Mouse (Mus musculus): Measurements from ENCODE around the gene Pnlip.

Gene Pnlip

DNA sequence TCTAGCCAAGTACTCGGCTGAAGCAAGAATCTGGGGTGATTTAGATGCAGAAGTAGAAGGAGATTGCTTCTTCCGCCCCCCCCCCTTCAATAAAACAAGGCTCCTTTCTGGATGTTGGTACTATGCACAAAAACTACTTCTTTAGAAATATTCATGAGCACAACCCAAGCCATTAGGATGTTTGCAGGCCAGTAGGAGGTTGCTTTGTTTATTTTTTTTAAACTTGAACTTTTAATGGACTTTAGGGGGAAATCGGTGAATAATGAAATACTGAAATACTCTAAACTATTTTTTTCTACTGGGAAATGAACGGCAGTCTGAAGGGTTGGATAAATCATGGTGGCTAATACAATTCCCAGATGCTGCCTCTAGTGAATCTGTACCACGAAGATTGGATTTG is at the start of gene Pnlip:
Gene Pnlip, plus strand, starts transcription at position 301 of the 400 bp plus-strand sequence.
- DNase-seq (ENCODE audit: low spot score in 2 of 2) = no peak

DNA sequence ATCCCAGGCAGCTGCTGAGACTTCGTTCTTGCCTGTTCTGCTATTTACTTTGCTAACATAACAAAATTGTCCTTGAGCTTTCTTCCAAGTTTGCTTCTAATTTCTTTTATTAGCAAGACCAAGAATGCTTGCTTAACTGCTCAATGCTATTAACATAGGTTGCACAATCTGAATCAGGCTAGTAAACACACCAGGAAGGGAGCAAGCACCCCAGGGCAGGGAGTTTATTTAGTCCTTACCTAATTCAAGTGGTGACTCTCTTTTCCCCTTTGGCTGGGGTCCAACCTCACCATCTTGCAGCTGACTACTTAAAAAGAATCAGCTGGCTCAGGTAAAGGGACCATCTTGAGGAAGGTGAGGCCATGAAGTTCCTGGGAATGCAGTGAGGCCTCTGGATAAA is 42.6 kb upstream of the Pnlip start:
- no peak for DNase-seq (ENCODE audit: low spot score in 2 of 2)

DNA sequence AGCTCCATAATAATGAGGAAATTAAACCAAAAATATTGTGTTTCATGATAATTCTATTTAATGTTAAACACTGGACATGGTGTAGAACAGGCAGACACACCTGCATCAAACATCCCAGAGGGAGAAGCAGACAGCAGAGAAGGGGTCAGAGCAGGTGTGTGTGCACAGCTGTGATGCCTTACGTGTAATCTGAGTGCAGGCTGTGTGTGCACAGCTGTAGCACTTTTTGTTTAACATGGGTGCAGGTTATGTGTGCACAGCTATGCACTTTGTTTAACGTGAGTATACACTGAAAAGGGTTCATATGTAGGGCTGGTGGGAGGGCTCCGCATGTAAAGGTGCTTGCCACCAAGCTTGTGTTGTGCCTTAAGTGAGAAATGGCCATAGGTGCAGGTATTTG is 39.6 kb upstream of the Pnlip start:
- no peak for DNase-seq (ENCODE audit: low spot score in 2 of 2)

DNA sequence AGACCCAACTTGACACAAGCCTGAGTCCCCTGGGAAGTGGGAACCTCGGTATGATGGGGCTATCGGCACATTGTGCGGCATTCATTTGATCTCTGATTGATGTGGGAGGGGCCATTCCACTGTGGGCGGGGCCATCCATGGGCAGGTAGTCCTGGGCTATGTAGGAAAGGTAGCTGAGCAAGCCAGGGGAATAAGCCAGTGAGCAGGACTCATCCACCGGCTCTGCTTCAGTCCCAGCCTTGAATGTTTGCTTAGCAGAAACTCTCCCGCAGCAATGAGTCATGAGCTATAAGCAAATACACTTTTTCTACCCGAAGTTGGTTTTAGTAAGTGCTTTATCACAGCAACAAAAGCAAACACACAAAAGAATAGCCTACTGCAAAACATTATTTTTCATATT is 35.7 kb upstream of the Pnlip start:
- DNase-seq (ENCODE audit: low spot score in 2 of 2) = no peak

DNA sequence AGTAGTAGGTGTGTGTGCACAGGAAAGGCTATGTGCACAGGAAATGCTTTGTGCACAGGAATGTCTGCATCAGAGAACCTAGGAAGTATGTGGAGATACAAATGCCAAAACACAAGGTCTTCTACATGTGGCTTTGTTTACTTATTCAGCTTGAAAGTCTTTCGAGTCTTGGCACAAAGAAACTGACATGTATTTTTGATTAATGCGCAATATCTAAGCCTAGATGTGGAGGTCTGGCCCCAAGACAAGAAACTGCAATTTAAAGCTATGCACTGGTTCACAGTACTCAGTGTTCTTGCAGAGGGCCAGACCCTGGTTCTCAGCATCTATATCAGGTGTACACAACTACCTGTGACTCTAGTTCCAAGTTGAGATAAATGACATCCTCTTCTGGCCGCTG is 31.6 kb upstream of the Pnlip start:
- DNase-seq (ENCODE audit: low spot score in 2 of 2) = no peak

DNA sequence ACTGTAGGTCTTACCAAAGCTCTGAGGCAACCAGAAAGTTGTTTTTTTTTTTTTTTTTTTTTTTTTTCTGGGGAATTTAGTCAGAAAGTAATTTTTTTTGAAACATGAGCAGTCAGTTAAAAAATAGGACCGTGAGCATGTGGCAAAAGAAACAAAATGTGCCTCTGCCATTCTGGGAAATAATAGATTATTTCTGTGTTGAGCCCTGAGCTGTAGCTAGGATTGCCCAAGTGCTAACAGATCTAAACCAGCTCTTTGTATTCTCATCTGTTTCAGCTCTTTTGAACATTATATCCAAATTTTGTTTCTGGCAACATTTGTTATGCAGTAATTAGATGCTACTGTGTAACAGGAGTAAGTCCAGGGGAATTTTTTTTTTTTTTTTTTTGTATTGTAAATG is 30.7 kb upstream of the Pnlip start:
- no peak for DNase-seq (ENCODE audit: low spot score in 2 of 2)

DNA sequence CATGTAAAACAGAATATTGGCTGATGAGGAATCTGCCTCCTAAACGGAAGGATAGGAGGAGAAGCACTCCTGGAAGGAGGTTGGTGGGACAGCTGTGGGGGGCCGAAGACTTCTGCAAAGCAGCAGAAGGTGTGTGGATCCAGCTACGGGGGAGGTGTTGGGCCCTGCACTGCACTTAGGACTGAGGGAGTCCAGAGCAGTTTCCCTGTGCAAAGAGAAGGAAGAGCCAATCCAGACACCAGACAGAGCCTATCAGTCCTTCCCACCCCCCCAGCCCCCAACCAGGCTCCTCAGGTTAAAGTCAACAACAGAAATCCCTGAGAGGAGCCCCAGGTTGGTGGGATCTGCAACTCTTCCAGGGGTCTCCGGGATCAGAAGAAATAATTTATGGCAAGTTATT is 27.5 kb upstream of the Pnlip start:
- no peak for DNase-seq (ENCODE audit: low spot score in 2 of 2)

DNA sequence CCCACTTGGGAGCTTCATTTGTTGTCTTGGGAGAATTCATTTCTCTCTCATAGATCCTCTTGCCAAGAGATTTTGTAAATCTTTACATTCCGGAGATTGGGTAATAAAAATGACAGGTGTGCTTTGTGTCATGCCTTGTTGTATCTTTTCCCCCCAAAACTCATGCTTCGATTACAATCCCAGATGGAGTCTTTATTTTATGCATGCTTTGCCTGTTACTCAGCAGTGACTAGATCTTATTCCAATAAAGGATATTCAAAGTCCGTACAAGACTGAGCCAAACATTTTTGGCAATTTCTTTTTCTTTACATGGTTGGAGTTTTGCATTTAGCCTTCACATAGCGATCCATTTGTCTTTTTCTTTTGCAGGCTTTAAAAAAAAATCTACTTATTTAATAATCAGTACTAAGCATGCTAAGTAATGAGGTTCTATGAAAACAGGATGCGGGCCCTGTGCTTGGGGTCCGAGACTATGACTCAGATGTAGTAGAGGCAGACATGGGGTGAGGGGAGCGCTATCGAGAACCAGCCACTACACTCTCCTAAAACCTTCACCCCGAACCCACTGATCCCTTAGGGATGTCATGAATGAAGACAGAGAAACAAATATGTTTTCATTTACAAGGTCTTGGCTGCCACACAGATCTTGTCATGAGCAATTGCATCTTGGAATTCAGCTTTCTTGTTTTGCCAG is 26.9 kb upstream of the Pnlip start:
- no peak for DNase-seq (ENCODE audit: low spot score in 2 of 2)

DNA sequence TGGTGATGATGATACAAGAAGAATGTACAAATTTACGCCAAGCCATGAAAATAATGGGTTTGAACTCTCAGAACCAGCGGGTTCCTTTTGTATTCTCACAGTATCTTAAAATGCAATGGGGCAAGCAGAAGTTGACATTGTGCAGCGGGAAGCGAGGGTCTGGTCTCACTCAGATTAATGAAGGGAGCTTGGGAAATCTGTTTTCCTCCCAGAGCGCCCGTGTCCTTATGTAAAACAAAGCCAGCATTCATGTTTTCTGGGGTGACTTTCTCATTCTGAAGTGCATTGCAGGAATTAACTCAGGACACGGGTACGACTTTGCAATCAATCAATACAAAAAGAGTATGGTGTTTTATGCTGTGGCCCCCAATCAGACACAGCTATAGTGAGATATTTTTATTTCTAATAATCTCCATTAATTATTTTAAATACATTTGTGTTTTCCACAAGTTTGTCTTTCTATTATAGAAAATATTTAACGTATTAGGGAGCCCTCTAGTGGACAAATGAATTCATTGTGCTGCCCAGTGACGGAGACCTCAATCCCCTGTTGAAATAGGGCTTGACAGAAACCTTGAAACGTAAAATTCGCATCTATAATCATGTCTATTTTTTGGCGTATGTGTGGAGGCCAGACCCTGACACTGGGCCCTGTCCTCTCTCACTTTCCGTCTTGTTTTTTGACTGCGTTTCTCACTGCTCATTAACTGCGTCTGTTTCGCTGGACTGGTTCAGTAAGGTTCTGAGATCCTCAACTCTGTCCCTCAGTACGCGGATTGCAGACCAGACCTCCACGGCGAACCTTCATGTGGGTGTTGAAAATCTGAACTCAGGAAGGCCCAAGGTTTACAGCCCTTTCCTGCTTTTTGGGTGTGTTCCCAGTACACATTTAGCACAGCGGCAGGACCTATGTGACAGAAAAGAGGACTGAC is 24.6 kb upstream of the Pnlip start:
- DNase-seq (ENCODE audit: low spot score in 2 of 2) = no peak

DNA sequence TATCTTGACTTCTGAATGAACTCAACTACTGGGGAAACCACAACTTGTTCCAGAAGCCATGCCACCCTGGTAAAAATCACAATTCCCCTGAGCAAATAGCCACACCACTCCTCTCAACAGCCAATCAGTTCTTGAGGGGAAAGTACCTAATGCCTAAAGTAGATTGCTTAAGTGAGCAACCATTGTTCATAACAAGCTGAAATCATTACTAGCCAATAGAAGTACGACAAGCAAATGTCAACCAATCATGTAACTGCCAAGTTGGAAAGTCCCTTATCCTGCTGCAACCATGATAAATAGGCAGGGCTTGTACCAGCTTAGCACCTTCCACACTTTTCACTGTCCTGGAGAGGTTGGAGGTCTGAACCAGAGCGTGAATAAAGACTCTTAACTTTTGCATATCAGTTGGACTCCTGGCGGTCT is 22.9 kb upstream of the Pnlip start:
- no peak for DNase-seq (ENCODE audit: low spot score in 2 of 2)

DNA sequence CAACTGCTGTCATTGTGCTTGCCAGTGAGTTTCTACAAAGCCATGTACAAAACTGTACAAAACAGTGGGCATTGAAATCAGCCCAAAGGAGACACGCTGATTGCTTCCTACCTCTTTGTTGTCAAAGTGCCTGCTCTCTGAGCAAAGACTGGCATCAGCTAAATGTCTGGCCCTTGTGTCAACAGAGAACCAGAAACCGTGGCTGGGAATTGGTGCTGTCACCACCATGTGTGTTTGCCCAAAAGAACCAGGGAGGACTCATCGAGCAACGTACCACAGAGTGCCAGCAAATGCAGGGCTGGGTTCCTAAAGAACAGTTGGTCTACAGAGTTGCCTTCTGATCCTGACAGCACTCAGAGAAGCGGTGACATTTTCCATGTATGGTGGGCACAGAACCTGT is 2.3 kb upstream of the Pnlip start:
- no peak for DNase-seq (ENCODE audit: low spot score in 2 of 2)

DNA sequence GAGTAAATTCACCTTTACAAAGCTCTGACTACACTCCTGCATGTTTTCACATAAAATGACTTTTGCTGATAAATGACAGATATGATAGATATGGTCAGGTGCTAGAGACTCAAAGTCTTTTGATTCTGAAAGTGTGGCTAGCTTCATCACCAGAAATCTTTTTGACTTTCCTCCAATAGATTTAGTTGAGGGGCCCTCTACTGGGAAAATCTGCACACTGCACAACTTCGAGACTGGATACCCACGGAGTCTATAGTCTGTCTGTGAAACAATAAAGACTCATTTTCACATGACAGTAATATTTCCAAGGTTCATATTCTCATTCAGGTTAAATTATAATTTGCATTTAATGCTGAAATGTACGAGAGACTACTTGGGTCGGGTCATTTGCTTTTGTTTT is 9.8 kb downstream of the Pnlip start:
- no peak for DNase-seq (ENCODE audit: low spot score in 2 of 2)

DNA sequence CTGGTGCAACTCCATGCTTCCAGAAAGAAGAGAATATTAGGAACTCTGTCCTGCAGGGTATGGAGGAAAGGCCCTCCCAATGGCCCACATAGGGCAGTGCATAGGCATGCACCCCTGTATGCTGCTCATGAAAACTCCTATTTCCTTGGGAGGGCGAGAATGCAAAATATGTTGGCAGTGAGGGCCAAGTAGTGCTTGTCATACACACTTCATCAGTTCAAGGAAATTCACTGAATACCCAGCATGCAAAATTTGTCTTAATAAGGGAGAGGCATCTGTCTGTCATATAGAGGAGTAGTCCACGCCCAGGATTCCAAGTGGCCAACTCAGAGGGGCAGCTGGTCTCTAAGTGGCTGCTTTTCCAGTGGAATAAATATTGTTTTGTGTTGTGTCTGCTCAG is 11.0 kb downstream of the Pnlip start:
- no peak for DNase-seq (ENCODE audit: low spot score in 2 of 2)

DNA sequence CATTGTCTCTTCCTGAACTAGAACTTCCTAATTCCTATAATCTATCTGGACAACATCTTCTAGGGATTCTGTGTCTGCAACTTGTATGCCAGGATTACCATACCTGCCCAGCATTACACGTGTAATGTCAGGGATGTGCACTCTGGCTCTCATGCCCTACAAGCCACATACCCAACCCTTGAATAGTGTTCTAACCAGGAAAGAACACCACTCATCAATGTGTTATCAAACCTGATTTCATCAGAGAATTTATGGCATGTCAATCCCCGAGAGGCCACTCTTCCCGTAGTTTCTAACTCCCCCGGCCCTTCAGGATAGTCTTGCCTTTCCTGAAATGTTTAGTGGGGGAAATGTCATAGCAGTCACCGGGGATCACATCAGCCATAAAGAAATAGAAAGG is 12.6 kb downstream of the Pnlip start:
- DNase-seq (ENCODE audit: low spot score in 2 of 2) = no peak

DNA sequence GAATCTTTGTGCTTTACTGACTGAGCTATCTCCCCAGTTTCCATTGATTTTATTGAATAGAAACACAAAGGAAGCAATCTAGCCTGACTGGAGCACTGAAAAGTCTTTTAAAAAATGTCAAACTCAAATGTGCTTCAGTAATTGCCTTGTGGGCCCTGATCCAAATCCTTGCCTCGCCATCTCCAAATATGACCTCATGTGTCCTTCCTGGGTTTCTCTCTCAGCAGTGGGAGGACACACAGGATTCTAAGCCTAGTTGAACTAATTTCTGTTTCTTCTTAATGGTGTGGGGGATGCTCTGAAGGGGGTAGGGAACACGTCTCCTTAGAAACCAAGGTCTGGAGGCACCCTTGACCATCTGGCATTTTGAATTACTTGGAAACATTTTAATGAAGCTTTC is 22.3 kb downstream of the Pnlip start:
- DNase-seq (ENCODE audit: low spot score in 2 of 2) = no peak

DNA sequence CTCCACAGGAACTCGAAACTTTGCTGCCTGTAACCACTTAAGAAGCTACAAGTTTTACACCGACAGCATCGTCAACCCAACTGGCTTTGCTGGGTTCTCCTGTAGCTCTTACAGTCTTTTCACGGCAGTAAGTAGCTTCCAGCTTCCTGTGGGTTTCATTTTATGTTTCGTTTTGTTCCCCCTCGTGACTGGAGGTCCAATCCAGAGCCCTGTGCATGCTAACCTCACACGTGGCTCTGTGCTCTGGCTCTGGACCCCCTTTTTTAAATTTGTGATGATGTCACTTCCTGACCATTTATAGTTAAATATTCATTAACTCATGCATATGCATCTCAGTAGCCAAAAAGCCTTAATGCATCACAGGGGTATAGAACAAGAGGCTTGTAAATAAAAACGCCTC is 24.8 kb downstream of the Pnlip start:
- no peak for DNase-seq (ENCODE audit: low spot score in 2 of 2)

DNA sequence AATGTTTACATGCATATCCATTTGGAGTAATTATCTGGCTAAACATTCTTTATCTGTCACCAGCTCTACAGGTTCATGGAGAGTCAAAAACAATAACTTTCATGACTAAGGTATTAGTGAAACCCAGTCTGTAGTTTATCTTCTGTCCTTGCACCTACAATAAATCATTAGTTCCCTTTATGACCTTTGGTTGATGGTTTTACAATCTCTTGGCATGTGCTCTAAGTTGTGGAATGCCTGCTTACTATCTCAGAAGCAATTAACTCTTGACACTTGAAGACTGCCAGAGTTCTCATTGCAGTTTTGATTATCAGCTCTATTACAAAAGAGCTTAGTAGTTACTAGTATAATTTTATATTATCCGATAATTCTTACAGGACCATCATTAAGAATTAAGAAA is 36.6 kb downstream of the Pnlip start:
- no peak for DNase-seq (ENCODE audit: low spot score in 2 of 2)

DNA sequence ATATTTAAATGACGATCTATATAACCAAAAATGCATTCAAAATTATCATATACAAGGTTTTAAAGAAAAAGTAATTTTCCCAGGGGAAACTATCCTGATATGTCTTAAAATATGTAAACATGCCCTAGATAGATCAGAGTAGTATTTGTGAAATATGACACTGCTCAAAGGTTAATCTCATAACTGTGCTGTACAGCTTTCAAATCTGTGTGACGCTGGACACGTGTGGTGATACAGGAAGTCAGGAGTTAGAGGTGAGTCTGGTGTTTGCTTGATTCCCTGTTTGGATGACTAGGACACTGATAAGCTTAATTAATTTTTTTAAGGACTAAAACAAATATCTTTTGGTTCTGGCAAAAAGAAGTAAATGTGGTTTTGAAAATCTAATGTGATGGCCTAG is 43.0 kb downstream of the Pnlip start:
- DNase-seq (ENCODE audit: low spot score in 2 of 2) = no peak

DNA sequence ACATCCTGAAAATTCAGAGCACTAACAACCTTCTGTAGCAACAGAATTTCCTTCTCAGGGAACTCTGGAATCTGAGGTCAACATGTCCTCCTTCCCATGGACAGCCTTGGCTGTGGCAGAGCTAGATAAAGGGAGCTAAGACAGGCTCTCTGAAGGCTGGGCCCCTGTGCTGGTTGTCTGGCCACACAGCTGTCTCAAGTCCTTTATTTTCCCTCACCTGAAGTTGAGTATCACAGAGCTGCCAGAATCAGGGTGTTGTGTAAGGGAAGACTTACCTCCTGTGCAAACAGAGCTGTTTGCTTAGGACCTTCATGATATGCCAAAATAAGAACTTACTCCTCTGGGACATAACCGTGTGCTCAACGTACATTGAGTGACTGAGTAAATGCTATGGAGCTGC is 43.9 kb downstream of the Pnlip start:
- DNase-seq (ENCODE audit: low spot score in 2 of 2) = no peak

DNA sequence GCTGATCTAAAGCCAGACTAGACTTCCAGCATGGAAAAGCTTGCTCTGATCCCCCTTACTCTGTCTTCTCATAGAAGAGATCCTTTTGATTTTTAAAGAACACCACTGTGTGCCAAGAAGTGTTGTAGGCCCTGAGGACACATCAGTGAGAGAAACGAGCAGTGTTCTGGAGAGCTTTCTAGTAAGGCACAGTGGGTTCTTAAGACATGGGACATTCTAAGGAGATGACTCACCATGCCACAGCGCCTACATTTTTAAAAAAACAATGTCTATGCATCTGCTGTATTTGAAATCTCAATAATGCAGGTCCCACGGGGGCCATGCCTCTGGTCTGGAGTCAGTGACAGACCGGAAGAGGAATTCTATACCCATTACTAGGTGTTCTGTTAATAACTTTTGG is 52.3 kb downstream of the Pnlip start:
- DNase-seq (ENCODE audit: low spot score in 2 of 2) = no peak

DNA sequence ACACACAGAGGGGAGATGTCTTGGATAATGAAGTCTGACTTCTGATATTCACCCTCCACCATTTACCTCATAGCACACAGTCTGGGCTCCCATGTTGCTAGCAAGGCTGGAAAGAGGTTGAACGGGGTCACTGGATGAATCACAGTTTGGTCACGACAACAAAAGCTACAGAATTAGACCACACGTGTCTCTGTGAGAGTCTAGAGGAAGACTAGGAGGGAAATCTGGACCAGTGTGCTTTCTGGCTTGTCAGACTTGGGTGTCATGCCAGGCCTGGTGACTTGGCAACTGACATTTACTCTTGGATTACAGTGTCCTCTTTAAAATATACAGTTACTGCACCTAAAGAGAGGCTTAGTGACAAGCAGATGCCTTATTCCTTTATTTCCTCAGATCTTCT is 56.3 kb downstream of the Pnlip start:
- DNase-seq (ENCODE audit: low spot score in 2 of 2) = no peak

DNA sequence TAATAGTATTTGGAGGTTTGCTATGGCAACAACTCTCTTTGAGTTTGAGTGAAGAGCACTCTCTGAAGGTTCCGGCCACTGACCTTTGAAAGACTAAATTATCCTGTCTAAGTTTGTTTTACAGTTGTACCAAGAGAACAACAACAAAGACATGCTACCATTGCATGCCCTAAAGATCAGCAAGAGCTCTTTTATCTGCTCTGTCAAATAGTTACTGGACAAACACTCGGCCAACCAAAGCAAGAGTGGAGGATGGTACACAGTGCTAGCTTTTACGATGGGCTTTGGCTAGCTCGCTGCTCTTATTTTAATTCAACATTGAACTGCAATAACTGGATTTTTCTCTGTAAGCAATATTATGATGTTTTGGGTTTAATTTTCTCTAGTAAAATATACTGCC is 65.6 kb downstream of the Pnlip start:
- DNase-seq (ENCODE audit: low spot score in 2 of 2) = no peak

DNA sequence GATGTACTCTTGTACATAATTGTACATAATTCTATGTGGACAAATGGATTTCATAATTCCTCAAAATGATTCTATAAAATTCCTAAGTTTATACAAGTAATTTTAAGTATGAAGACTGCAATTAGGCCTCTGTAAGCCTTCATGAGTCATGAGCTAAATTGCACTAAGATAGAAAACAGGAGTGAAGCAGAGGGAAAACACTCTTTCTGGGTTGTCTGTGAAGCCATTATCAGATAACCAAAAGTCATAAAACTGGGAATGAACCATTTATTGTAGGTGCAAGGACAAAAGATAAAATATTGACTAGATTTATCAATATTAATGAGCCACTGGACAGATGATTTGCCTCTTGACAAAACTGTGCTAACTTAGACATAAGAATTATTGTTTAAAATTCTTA is 68.1 kb downstream of the Pnlip start:
- DNase-seq (ENCODE audit: low spot score in 2 of 2) = no peak

All from natural killer cell, adult 2 months (primary cell).